Mouse (Mus musculus): Measurements from ENCODE around the gene Slc27a1. TPM values are rescaled to one million over a fixed set of nuclear protein-coding genes. Genes with fewer than 3 reads are reported as not detected.

The Slc27a1 gene
- polyA plus RNA-seq, 1 experiment from 2014 or later, result 46.5 TPM

DNA sequence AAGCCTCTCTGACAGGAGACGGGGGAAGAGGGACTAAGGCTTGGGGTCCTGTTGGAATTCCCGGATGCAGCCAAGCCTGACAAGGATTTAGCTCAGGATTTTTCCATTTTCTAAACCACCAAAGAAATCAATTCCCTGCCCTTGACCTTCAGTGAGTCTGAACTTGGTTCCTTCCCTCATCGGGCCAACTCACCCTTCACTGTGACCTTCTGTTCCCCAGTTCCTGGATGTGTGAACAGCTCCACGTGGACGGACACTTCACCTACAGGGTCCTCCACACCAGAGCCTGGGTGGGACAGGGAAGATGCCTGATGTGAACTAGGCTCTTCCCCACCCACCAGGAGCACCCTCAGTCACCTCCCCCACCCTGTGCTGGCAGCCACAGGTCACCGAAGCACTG lies 62.1 kb downstream of the Slc27a1 start:
- Histone ChIP-seq H3K27ac (no peak overlapping the region), H3K9ac (no peak overlapping the region), H3K36me3 (no peaks in the 10 kb centered on the region; the same call in 1 of the 2 replicates), H3K4me3 (no peak overlapping the region), H3K4me2 (replicated peaks) (no peak overlapping the region), H3K9me3 (peaks cover 10% of the 10 kb centered on the region), H3K27me3 (replicated peaks) (peaks cover 49% of the 10 kb centered on the region), H3K4me1 (peaks cover 17% of the 10 kb centered on the region)
- WGBS, result 89% methylated on average over 6 of the region's 6 CpGs
- no peak for ATAC-seq (ENCODE audit: low FRiP score, low read depth)

GRCm38 (mm10) chr8:71631897-71632296 lies 63.2 kb downstream of the Slc27a1 start:
- H3K9ac ChIP-seq, result no peak overlapping the region
- H3K4me2 ChIP-seq (replicated peaks), result no peak overlapping the region
- H3K4me1 ChIP-seq, result peaks cover 17% of the 10 kb centered on the region
- no peak overlapping the region for H3K27ac ChIP-seq
- no peak for ATAC-seq (ENCODE audit: low FRiP score, low read depth)
- no peaks in the 10 kb centered on the region; the same call in 1 of the 2 replicates for H3K36me3 ChIP-seq
- peaks cover 10% of the 10 kb centered on the region for H3K9me3 ChIP-seq
- H3K27me3 ChIP-seq (replicated peaks), result peaks cover 61% of the 10 kb centered on the region
- H3K4me3 ChIP-seq, result no peak overlapping the region
- 44% methylated on average over 2 of the region's 2 CpGs for WGBS

DNA sequence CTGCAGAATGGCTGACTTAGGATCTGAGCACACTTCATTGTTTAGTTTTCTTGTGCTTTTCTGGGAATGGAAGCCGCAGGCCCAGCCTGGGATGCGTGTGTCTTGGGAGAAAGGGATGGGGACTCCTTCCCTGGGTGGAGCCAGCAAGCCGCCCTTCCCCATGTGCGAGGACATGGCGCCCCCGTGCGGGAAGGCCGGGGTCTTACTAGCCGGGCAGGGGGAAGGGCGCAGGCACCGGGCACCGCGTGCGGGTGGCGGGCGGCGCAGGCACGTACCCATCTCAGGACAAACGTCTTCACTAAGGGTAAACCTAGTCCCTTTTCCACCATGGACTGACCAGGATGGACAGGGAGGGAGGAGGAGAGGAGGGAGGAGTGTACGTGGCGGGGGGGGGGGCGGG lies 64.5 kb downstream of the Slc27a1 start:
- Histone ChIP-seq H3K4me1 (peaks cover 17% of the 10 kb centered on the region), H3K9me3 (peaks cover 10% of the 10 kb centered on the region), H3K4me3 (no peak overlapping the region), H3K9ac (no peak overlapping the region), H3K4me2 (replicated peaks) (no peak overlapping the region), H3K27ac (no peak overlapping the region), H3K36me3 (no peaks in the 10 kb centered on the region; the same call in 1 of the 2 replicates), H3K27me3 (replicated peaks) (peaks cover 61% of the 10 kb centered on the region)
- ATAC-seq (ENCODE audit: low FRiP score, low read depth), result no peak
- 12% methylated on average over 18 of the region's 22 CpGs for WGBS

DNA sequence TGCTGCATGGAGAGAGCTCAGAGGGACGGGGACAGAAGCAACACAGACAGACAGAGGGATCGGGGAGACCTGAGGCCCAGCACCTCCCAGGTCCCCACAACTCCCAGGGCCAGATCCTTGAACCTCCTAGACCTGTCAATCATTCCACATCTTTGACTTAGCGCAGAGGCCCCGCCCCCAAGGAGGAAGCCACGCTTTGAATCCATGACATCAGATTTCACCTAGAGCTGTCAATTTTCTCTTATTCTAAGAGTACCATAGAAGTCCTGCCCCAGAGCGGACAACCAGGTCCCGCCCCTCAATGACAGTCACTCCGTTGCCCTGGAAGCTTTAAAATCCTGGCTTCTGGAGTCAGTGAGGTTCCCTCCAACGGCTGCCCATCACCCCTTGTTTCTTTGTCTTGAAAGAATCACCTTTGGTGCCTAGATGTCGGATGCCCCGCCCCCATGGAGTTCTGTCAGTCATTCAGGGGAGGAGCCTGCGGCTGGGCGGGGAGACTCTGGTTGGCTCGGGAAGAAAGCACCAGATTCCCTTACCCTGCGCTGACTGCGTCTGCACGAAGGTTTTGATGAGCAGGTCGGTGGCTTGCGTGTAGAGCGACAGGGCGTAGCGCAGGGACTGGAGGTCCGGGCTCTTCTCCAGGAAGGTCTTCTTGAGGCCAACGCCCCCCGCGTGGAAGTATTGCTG lies 65.4 kb downstream of the Slc27a1 start:
- 0 out of 2 replicates have a peak, but pooled peaks have one; percentile 17 for ATAC-seq (ENCODE audit: low FRiP score, low read depth)
- Histone ChIP-seq H3K4me2 (replicated peaks) (peak overlapping the region; percentile 41), H3K27ac (no peak overlapping the region), H3K36me3 (peaks cover 2% of the 10 kb centered on the region; the same call in 1 of the 2 replicates), H3K9ac (no peak overlapping the region), H3K4me1 (peaks cover 13% of the 10 kb centered on the region), H3K4me3 (no peak overlapping the region), H3K9me3 (peaks cover 10% of the 10 kb centered on the region), H3K27me3 (replicated peaks) (peaks cover 64% of the 10 kb centered on the region)
- WGBS, result 3% methylated on average over 26 of the region's 26 CpGs

Small RNAs within 50 kb of the gene (microRNA-seq; reads per million reads assigned to microRNA genes)
- not detected for gene Mir6769b

Other genes with a start within 250 kb of the Slc27a1 start
- gene Use1, start 202.0 kb upstream of the Slc27a1 start, polyA plus RNA-seq (2016; fragmentation: Nextera tagmentation; extraction: Ambion mirVana), result 82.8 and 91.6 TPM in 2 replicates
- 5.3 and 5.7 TPM in 2 replicates for gene Ocel1, start 197.6 kb upstream of the Slc27a1 start, polyA plus RNA-seq (2016; fragmentation: Nextera tagmentation; extraction: Ambion mirVana)
- gene Nr2f6, start 186.9 kb upstream of the Slc27a1 start, polyA plus RNA-seq (2016; fragmentation: Nextera tagmentation; extraction: Ambion mirVana), result 61.5 and 67.0 TPM in 2 replicates
- 6.0 and 6.8 TPM in 2 replicates for gene Ushbp1, start 173.1 kb upstream of the Slc27a1 start, polyA plus RNA-seq (2016; fragmentation: Nextera tagmentation; extraction: Ambion mirVana)
- gene Babam1, start 172.0 kb upstream of the Slc27a1 start, polyA plus RNA-seq (2016; fragmentation: Nextera tagmentation; extraction: Ambion mirVana), result 95.6 and 100 TPM in 2 replicates
- 24.0 and 26.6 TPM in 2 replicates for gene Ankle1, start 162.9 kb upstream of the Slc27a1 start, polyA plus RNA-seq (2016; fragmentation: Nextera tagmentation; extraction: Ambion mirVana)
- 121 and 128 TPM in 2 replicates for gene Abhd8, start 105.2 kb upstream of the Slc27a1 start, polyA plus RNA-seq (2016; fragmentation: Nextera tagmentation; extraction: Ambion mirVana)
- 234 and 246 TPM in 2 replicates for gene Mrpl34, start 103.9 kb upstream of the Slc27a1 start, polyA plus RNA-seq (2016; fragmentation: Nextera tagmentation; extraction: Ambion mirVana)
- 189 and 194 TPM in 2 replicates for gene Dda1, start 99.7 kb upstream of the Slc27a1 start, polyA plus RNA-seq (2016; fragmentation: Nextera tagmentation; extraction: Ambion mirVana)
- gene Ano8, start 82.9 kb upstream of the Slc27a1 start, polyA plus RNA-seq (2016; fragmentation: Nextera tagmentation; extraction: Ambion mirVana), result 19.7 and 23.7 TPM in 2 replicates
- gene Gtpbp3, start 80.8 kb upstream of the Slc27a1 start, polyA plus RNA-seq (2016; fragmentation: Nextera tagmentation; extraction: Ambion mirVana), result 13.6 and 16.3 TPM in 2 replicates
- gene Plvap, start 57.1 kb upstream of the Slc27a1 start, polyA plus RNA-seq (2016; fragmentation: Nextera tagmentation; extraction: Ambion mirVana), result 41.7 and 48.7 TPM in 2 replicates
- 0.10 and 0.24 TPM in 2 replicates for gene Ccdc194, start 43.2 kb upstream of the Slc27a1 start, polyA plus RNA-seq (2016; fragmentation: Nextera tagmentation; extraction: Ambion mirVana)
- 13.8 and 16.4 TPM in 2 replicates for gene Bst2, start 31.4 kb upstream of the Slc27a1 start, polyA plus RNA-seq (2016; fragmentation: Nextera tagmentation; extraction: Ambion mirVana)
- 62.6 and 65.8 TPM in 2 replicates for gene Mvb12a, start 26.0 kb upstream of the Slc27a1 start, polyA plus RNA-seq (2016; fragmentation: Nextera tagmentation; extraction: Ambion mirVana)
- 0.11 and 0.13 TPM in 2 replicates for gene Tmem221, start 10.0 kb upstream of the Slc27a1 start, polyA plus RNA-seq (2016; fragmentation: Nextera tagmentation; extraction: Ambion mirVana)
- not detected in 2 replicates for gene Nxnl1, start 2.3 kb upstream of the Slc27a1 start, polyA plus RNA-seq (2016; fragmentation: Nextera tagmentation; extraction: Ambion mirVana)
- 198 and 217 TPM in 2 replicates for gene Pgls, start 23.3 kb downstream of the Slc27a1 start, polyA plus RNA-seq (2016; fragmentation: Nextera tagmentation; extraction: Ambion mirVana)
- gene Fam129c, start 28.8 kb downstream of the Slc27a1 start, polyA plus RNA-seq (2016; fragmentation: Nextera tagmentation; extraction: Ambion mirVana), result 4.9 and 6.1 TPM in 2 replicates
- 60.9 and 67.2 TPM in 2 replicates for gene Colgalt1, start 42.1 kb downstream of the Slc27a1 start, polyA plus RNA-seq (2016; fragmentation: Nextera tagmentation; extraction: Ambion mirVana)
- 16.3 and 16.7 TPM in 2 replicates for gene Unc13a, start 102.9 kb downstream of the Slc27a1 start, polyA plus RNA-seq (2016; fragmentation: Nextera tagmentation; extraction: Ambion mirVana)
- 3.8 and 4.2 TPM in 2 replicates for gene Jak3, start 107.4 kb downstream of the Slc27a1 start, polyA plus RNA-seq (2016; fragmentation: Nextera tagmentation; extraction: Ambion mirVana)
- gene Insl3, start 120.3 kb downstream of the Slc27a1 start, polyA plus RNA-seq (2016; fragmentation: Nextera tagmentation; extraction: Ambion mirVana), result 1.2 TPM in 1 of 2 replicates, not detected in the other
- 0.54 and 0.67 TPM in 2 replicates for gene B3gnt3, start 132.9 kb downstream of the Slc27a1 start, polyA plus RNA-seq (2016; fragmentation: Nextera tagmentation; extraction: Ambion mirVana)
- 34.4 and 38.4 TPM in 2 replicates for gene Fcho1, start 156.8 kb downstream of the Slc27a1 start, polyA plus RNA-seq (2016; fragmentation: Nextera tagmentation; extraction: Ambion mirVana)

Measured in neural tube, embryonic 12.5 days (tissue).